Mouse (Mus musculus): Measurements from ENCODE around the gene Cbx3.

Gene Cbx3

GRCm38 (mm10) chr6:51529457-51529856 lies 59.3 kb downstream of the Cbx3 start:
- DNase-seq, result no peak
